Mouse (Mus musculus): ENCODE results near the gene Epha8.

Epha8 gene

GRCm38 (mm10) chr4:136907809-136908208 is 48.8 kb downstream of the Epha8 start:
- no peak for DNase-seq (ENCODE audit: low read depth, low spot score)

- no peak for DNase-seq (ENCODE audit: low read depth, low spot score)
Measured at GRCm38 (mm10) chr4:136907033-136907432, 49.6 kb downstream of the Epha8 start.

- peak; percentile 73 for DNase-seq (ENCODE audit: low read depth, low spot score)
Measured at GRCm38 (mm10) chr4:136904767-136905539, 51.7 kb downstream of the Epha8 start.

- DNase-seq (ENCODE audit: low read depth, low spot score), result no peak
Measured at GRCm38 (mm10) chr4:136899154-136899553, 57.5 kb downstream of the Epha8 start.

GRCm38 (mm10) chr4:136898637-136899036 is 58.0 kb downstream of the Epha8 start, which contains the start of gene C1qa:
Gene C1qa (minus strand): TSS chr4:136898803.
- no peak for DNase-seq (ENCODE audit: low read depth, low spot score)

GRCm38 (mm10) chr4:136898084-136898598 is 58.5 kb downstream of the Epha8 start:
- DNase-seq (ENCODE audit: low read depth, low spot score), result no peak

GRCm38 (mm10) chr4:136896461-136896860 is 60.2 kb downstream of the Epha8 start:
- no peak for DNase-seq (ENCODE audit: low read depth, low spot score)

GRCm38 (mm10) chr4:136895861-136896260 is 60.8 kb downstream of the Epha8 start:
- no peak for DNase-seq (ENCODE audit: low read depth, low spot score)

GRCm38 (mm10) chr4:136894821-136895220 is 61.8 kb downstream of the Epha8 start:
- no peak for DNase-seq (ENCODE audit: low read depth, low spot score)

- peak; percentile 56 for DNase-seq (ENCODE audit: low read depth, low spot score)
Measured at GRCm38 (mm10) chr4:136893691-136894543, 62.7 kb downstream of the Epha8 start.

GRCm38 (mm10) chr4:136892811-136893210 is 63.8 kb downstream of the Epha8 start, which contains the start of gene C1qc:
Gene C1qc (minus strand): TSS chr4:136893065.
- DNase-seq (ENCODE audit: low read depth, low spot score), result no peak

GRCm38 (mm10) chr4:136892371-136892770 is 64.2 kb downstream of the Epha8 start:
- DNase-seq (ENCODE audit: low read depth, low spot score), result no peak

GRCm38 (mm10) chr4:136891115-136891514 is 65.5 kb downstream of the Epha8 start:
- DNase-seq (ENCODE audit: low read depth, low spot score), result no peak

- DNase-seq (ENCODE audit: low read depth, low spot score), result no peak
Measured at GRCm38 (mm10) chr4:136889981-136890380, 66.6 kb downstream of the Epha8 start.

GRCm38 (mm10) chr4:136887714-136888113 is 68.9 kb downstream of the Epha8 start:
- no peak for DNase-seq (ENCODE audit: low read depth, low spot score)

GRCm38 (mm10) chr4:136886101-136886500 is 70.5 kb downstream of the Epha8 start, which contains the start of gene C1qb:
Gene C1qb (minus strand): TSS chr4:136886187.
- DNase-seq (ENCODE audit: low read depth, low spot score), result no peak

Measured in retina, postnatal 7 days (tissue).